ENCODE assay signal across 8 mouse cellular contexts in genomic region chr11:108377680-108378362, GRCm38 (mm10). TPM values are rescaled to one million over a fixed set of nuclear protein-coding genes. Genes with fewer than 3 reads are reported as not detected.
DNase-seq lines count a peak whose midpoint lies in the region; ATAC-seq lines count a peak whose summit lies in the region.

No protein-coding gene starts in this region.

- H3K9me3 ChIP-seq in midbrain, embryonic 15.5 days: no peaks in the 10 kb centered on the region

- 30% methylated on average over 19 of the region's 19 CpGs for WGBS in midbrain, embryonic 15.5 days

- no peak overlapping the region for H3K4me3 ChIP-seq in midbrain, embryonic 15.5 days

- H3K27me3 ChIP-seq in midbrain, embryonic 15.5 days (replicated peaks): no peaks in the 10 kb centered on the region

- 0 out of 2 replicates have a peak, but pooled peaks cover 4% of the 10 kb centered on the region for H3K4me1 ChIP-seq in midbrain, embryonic 15.5 days

- H3K9ac ChIP-seq in midbrain, embryonic 15.5 days: no peak overlapping the region

- ATAC-seq in granulocyte monocyte progenitor cell, adult 5-6 weeks (replicated peaks; ENCODE audit: poor library complexity, severe bottlenecking): peak; percentile 94
- peak; percentile 93 for ATAC-seq in midbrain, embryonic 15.5 days (replicated peaks)

- H3K4me2 ChIP-seq in midbrain, embryonic 15.5 days: peak overlapping the region; percentile 25; the same call in 1 of the 2 replicates

- DNase-seq in urinary bladder, adult 18-20 months (ENCODE audit: low spot score in 2 of 2): peak; percentile 55 to 69
- DNase-seq in urinary bladder, postnatal 10 days (ENCODE audit: low spot score): no peak
- peak; percentile 85 for DNase-seq in embryo, embryonic 11 days
- peak; percentile 82 for DNase-seq in kidney, adult 18-20 months
- DNase-seq in left cerebral cortex, postnatal 4 days: peak; percentile 77
- peak; percentile 58 to 76 for DNase-seq in spleen, adult 18-20 months

- intact Hi-C loops in left cerebral cortex, postnatal 4 days (cut with DNase I): loop anchor here (2.0 to 10.0 kb wide), 3 partner anchors 306 to 513 kb away; no protein-coding TSS in a partner anchor

- H3K27ac ChIP-seq in midbrain, embryonic 15.5 days: 0 out of 2 replicates have a peak overlapping the region, but pooled peaks have one; percentile 45

- H3K36me3 ChIP-seq in midbrain, embryonic 15.5 days (replicated peaks): no peaks in the 10 kb centered on the region

RNA-seq across cellular contexts. Expression of gene Prkca, which starts 34.1 kb away (rescaled TPM):
- total RNA-seq in granulocyte monocyte progenitor cell, adult 5-6 weeks (2014; fragmentation: Nextera tagmentation): 6.1 and 9.9 TPM in 2 replicates
- 2.2 and 4.0 TPM in 2 replicates for total RNA-seq in granulocyte monocyte progenitor cell, adult 5-6 weeks (2017)
- total RNA-seq in left cerebral cortex, postnatal 4 days (2021): 10 to 100 TPM; 75.2 to 87.5 TPM
- 7.0 and 7.2 TPM in 2 replicates for polyA plus RNA-seq in midbrain, embryonic 15.5 days (2015; fragmentation: Nextera tagmentation; extraction: Ambion mirVana)

RNA-seq across cellular contexts. Expression of gene Apoh, which starts 34.7 kb away (rescaled TPM):
- total RNA-seq in granulocyte monocyte progenitor cell, adult 5-6 weeks (2014; fragmentation: Nextera tagmentation): not detected in 2 replicates
- total RNA-seq in granulocyte monocyte progenitor cell, adult 5-6 weeks (2017): not detected in 2 replicates
- total RNA-seq in left cerebral cortex, postnatal 4 days (2021): not detected
- polyA plus RNA-seq in midbrain, embryonic 15.5 days (2015; fragmentation: Nextera tagmentation; extraction: Ambion mirVana): 0.28 and 2.5 TPM in 2 replicates

RNA-seq across cellular contexts. Expression of gene Cep112, which starts 47.2 kb away (rescaled TPM):
- 5.0 TPM in 1 of 2 replicates, not detected in the other for total RNA-seq in granulocyte monocyte progenitor cell, adult 5-6 weeks (2014; fragmentation: Nextera tagmentation)
- not detected in 2 replicates for total RNA-seq in granulocyte monocyte progenitor cell, adult 5-6 weeks (2017)
- 10 to 100 TPM; 16.1 to 17.7 TPM for total RNA-seq in left cerebral cortex, postnatal 4 days (2021)
- 25.1 and 29.7 TPM in 2 replicates for polyA plus RNA-seq in midbrain, embryonic 15.5 days (2015; fragmentation: Nextera tagmentation; extraction: Ambion mirVana)

Comparison
In these comparisons a context has a peak if more than half of its experiments do, and no peak if none do; other contexts are left out.
1. RNA of gene Prkca, which starts 34.1 kb away (total RNA-seq): 75.2 to 87.5 TPM in left cerebral cortex, postnatal 4 days; 2.2 to 9.9 TPM in granulocyte monocyte progenitor cell, adult 5-6 weeks; every median in the first group is over 4 times any median in the second.